Mouse (Mus musculus): ENCODE data around the gene Msantd2.

The Msantd2 gene

DNA sequence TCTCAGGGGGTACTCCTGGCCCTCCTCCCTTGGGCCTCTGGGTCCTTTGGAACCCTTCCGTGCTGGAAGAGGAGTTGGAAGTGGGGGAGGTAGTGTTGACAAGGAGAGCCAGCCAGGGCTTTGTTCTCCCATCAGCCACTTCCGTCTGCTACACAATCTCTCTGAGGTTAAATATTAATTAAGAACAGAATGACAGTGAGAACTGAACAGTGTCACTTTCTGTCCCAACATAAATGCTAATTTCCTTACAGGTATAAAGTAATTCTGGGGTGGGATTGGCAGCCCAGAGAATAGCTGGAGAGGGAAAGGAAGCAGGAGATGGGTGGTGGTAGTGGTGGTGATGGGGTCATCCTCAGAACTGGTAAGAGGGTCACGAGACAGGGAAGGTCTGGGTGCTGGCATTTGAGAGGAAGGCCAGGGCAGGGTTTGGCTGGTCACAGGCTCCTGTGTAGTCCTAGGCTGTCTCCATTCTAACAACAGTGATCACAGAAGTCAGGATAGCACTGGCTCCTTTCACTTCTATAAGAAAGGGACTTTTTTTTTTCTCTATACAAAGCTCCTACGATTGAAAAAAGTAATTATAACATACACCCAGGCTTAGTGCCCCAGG is 79.6 kb downstream of the Msantd2 start:
- no peak for DNase-seq (ENCODE audit: low spot score in 2 of 2)

DNA sequence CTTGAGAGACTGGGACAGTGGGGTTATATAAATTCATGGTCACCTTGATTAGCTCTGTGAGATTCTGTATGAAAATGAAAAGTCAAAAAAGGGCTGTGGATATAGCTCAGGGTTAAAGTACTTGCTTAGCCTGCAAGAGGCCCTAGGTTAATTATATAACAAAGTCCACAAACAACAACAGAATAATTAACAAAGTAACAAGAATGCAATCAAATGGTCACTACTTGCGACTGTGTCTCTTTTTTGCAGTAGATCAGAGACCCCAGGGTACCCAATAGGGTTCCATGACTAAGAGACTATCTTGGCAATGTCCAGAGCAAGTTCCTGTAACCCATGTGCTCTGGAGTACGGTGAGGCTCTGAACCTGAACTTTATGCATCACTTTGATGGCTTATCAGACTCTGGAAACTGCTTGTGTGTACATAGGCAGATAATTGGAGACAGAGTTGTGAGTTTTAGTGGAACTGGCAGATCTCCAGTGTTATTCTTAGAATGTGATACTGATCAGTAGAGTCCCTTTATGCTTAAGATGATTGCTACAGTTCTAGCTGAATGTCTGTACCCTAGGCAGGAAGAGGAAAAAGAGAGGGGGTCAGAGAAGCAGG is 80.2 kb downstream of the Msantd2 start:
- no peak for DNase-seq (ENCODE audit: low spot score in 2 of 2)

DNA sequence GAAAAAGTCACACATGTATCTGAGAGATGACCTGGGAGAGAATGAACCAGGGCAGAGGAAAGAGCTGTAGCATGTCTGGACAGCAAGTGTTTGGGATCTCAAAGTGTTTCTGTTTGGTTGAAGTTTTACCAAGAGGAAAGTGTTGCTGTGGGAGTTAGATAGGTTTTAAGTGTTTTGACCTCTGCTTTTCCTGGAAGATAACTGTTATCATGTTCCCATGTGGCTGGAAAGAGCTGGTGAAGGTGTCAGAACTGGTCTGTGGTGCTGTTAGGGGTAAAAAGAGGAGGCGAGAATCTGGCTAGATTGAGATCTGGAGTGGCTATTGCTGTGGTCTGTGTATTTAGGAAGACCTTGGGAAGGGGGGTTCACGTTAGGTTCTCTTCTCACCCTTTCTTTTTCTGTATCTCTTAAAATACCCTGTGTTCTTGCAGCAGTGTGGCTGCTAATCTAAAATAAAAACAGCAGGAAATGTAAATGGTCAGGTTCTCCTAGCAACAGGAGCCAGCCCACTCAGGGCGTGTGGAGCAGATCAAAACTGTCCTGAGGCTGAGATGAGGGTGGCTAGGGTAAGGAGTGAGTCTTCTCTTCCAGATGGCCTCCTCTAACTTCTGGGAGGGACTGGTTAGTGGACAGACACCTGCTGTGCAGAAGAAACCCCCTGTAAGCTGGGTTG is 83.2 kb downstream of the Msantd2 start:
- no peak for DNase-seq (ENCODE audit: low spot score in 2 of 2)
